Mouse (Mus musculus): ENCODE measurements around the gene Itga9. TPM values are rescaled to one million over a fixed set of nuclear protein-coding genes. Genes with fewer than 3 reads are reported as not detected.

Itga9 gene
- total RNA-seq, 1 experiment from 2014 or later = 4.7 TPM

DNA sequence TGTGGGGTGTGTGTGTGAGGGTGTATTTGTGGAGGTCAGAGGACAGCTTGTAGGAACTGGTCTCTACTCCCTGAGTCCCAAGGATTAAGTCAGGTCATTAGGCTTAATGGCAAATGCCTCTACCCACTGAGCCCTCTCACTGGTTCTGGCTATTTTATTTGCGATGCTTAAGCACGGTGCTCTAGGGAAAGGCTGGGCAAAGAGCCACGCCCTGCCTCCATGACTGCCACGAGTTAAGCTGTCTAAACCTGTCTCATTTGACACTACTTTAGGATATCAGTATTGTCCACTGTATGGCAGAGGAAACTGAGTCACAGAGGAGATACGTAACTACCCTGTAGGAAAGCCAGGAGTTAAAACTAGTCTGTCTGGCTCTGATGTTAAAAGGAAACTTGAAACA, 337.5 kb downstream of the Itga9 start:
- ATAC-seq (replicated peaks in 1 of 2; ENCODE audit: insufficient read depth in 1 of 2, low FRiP score in 2 of 2, low TSS enrichment in 1 of 2, low read depth in 1 of 2, poor library complexity in 2 of 2, severe bottlenecking in 2 of 2) = no peak

DNA sequence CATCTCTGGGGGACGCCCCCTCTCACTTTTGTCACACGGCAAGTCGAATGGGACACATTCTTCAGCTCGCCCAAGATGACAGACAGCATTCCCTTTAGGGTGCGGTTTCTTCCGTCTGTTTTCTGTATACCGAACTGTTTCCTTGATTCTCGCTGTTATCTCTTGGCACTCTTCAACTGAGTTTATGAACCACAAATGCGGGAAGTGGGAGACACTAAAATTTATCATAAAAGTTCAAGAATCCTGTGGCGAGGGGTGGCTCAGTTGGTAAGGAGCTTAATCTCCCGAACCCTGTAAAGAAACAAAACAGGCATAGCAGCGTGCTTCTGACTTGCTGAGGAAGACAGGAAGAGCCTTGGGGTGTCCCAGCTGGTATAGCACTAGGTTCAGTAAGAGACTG, 337.9 kb downstream of the Itga9 start:
- ATAC-seq (replicated peaks in 1 of 2; ENCODE audit: insufficient read depth in 1 of 2, low FRiP score in 2 of 2, low TSS enrichment in 1 of 2, low read depth in 1 of 2, poor library complexity in 2 of 2, severe bottlenecking in 2 of 2) = no peak

DNA sequence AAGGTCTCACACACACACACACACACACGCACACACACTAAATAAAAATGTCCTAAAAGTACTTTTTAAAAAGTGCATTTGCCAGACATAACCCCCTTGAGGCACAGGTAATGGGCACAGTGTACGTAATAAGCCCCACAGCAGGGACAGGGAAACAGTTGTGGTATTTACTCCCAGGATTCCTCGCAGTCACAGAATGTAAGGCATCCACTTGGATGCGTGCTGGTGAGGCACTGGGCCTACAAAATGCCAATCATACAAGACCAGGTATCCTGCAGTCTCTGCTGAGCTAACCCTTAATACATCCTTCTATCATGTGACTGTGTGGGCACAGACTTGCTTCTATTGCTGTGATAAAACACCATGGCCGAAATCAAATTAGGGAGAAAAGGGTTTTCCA, 342.0 kb downstream of the Itga9 start:
- no peak for ATAC-seq (replicated peaks in 1 of 2; ENCODE audit: insufficient read depth in 1 of 2, low FRiP score in 2 of 2, low TSS enrichment in 1 of 2, low read depth in 1 of 2, poor library complexity in 2 of 2, severe bottlenecking in 2 of 2)

DNA sequence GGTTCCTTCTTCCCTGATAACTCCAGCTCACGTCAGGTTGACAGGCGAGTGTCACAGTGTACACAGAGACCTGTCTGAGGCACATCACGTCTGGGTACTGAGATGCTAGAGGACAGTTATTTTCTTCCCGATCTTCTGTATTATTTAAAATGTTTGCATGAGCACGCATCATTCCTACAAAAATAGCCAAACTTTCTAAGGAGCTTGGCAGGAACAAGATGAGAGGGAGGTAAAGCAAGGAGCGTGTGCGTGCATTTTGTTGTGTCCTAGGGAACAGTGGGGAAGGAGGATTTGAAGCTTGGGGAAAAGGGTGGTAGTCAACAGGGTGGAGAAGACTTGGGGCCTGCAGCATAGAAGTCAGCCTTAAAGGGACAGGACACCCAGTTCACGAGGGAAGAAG, 342.6 kb downstream of the Itga9 start:
- ATAC-seq (replicated peaks in 1 of 2; ENCODE audit: insufficient read depth in 1 of 2, low FRiP score in 2 of 2, low TSS enrichment in 1 of 2, low read depth in 1 of 2, poor library complexity in 2 of 2, severe bottlenecking in 2 of 2) = no peak

DNA sequence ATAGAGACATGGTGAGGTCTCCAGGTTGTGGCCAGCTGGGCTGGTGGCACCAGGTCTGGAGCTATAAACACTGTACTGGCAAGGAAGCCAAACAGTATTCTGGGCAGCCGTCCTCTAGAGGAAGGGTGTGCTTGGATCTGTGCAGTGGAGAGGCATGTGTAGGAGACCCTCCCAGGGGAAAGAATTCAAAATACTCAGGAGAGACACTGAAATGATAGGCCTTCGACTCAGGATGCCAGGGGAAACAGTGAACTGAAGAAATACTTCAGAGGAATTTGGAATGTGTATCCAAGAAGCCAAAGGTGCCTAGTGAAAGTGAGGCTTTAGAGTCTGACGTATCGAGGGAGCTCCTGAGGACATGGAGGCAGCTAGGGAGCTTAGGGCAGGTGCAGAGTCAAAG, 343.2 kb downstream of the Itga9 start:
- ATAC-seq (replicated peaks in 1 of 2; ENCODE audit: insufficient read depth in 1 of 2, low FRiP score in 2 of 2, low TSS enrichment in 1 of 2, low read depth in 1 of 2, poor library complexity in 2 of 2, severe bottlenecking in 2 of 2) = no peak

DNA sequence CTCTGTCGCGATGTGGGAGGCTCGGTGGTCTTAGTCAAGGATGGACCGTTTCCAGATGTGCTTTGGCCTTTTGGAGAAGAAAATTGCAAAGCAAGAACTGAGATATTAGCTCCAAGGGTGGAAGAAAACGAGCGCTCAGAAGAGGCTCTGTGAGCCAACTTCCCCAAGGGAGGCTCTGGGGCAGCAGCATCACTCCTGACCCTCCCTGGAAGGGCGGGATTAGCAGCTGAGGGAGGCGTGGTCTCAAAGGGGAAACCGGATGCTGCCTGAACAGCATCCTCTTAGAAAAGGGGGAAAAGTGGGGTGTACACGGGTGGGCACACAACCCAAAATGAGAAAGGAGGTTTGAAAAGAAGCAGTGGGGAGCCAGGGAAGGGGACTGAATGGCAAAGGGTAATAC, 343.6 kb downstream of the Itga9 start:
- no peak for ATAC-seq (replicated peaks in 1 of 2; ENCODE audit: insufficient read depth in 1 of 2, low FRiP score in 2 of 2, low TSS enrichment in 1 of 2, low read depth in 1 of 2, poor library complexity in 2 of 2, severe bottlenecking in 2 of 2)

Other genes with a start within 250 kb of the Itga9 start
- 0.30 TPM in 1 of 2 replicates, not detected in the other for gene Eomes, start 128.5 kb upstream of the Itga9 start, total RNA-seq (2017)
- gene Golga4, start 100.4 kb upstream of the Itga9 start, total RNA-seq (2017) = 95.7 and 123 TPM in 2 replicates